Mouse (Mus musculus): Measurements from ENCODE around the gene Atp2b4.

Atp2b4 gene

GRCm38 (mm10) chr1:133650288-133651055 is 150.4 kb downstream of the Atp2b4 start:
- DNase-seq: no peak

Measured in kidney, postnatal 36 days (tissue).